Mouse (Mus musculus) CH12.LX (cell line): ENCODE data around the gene Htt. TPM values are rescaled to one million over a fixed set of nuclear protein-coding genes. Genes with fewer than 3 reads are reported as not detected.

ENCODE experiments used
- DNase-seq: peaks from one replicate; pipeline ENCODE4 v3.0.0-alpha.2; 2013; ENCODE audit errors: extremely low read depth
- H3K27ac ChIP-seq: 2 replicates; pipeline ENCODE4 v1.5.1; 2012; ENCODE audit warnings: low read depth, mild to moderate bottlenecking, control low read depth, moderate library complexity; ENCODE audit not compliant: insufficient read depth
- H3K27me3 ChIP-seq: replicated peaks from 2 replicates; pipeline ENCODE3; 2012; ENCODE audit warnings: inconsistent platforms
- H3K36me3 ChIP-seq, 2 experiments: replicated peaks in 1 of 2; 2 replicates each; pipeline versions ENCODE3 to v1.6.1; 2012; ENCODE audit warnings: inconsistent platforms in 1 of 2, low read length in 1 of 2, mild to moderate bottlenecking in 1 of 2, mixed read lengths in 1 of 2, moderate library complexity in 1 of 2; ENCODE audit not compliant: control insufficient read depth in 1 of 2, insufficient read depth in 1 of 2
- H3K4me1 ChIP-seq, 2 experiments: 2 replicates each; pipeline ENCODE4 v1.6.1; 2012; ENCODE audit warnings: inconsistent platforms in 1 of 2, moderate library complexity in 1 of 2; ENCODE audit not compliant: insufficient read depth in 2 of 2, control insufficient read depth in 1 of 2
- H3K4me2 ChIP-seq: 2 replicates; pipeline ENCODE4 v1.6.1; 2012; ENCODE audit warnings: low read depth, mild to moderate bottlenecking, control low read depth; ENCODE audit not compliant: poor library complexity, insufficient read depth, severe bottlenecking
- H3K4me3 ChIP-seq, 3 experiments: fragments of 150-350 bp in 1 of 3; sonication (generic) in 1 of 3; replicated peaks in 1 of 3; 2 replicates each; pipeline versions ENCODE3 to v1.5.1; 2011 to 2012; ENCODE audit warnings: low read depth in 2 of 3, low read length in 2 of 3, mild to moderate bottlenecking in 2 of 3, moderate library complexity in 2 of 3, control low read depth in 1 of 3, improper control_type of control experiment in 1 of 3, inconsistent platforms in 1 of 3, mixed read lengths in 1 of 3; ENCODE audit not compliant: poor library complexity in 1 of 3
- H3K79me2 ChIP-seq: replicated peaks from 2 replicates; pipeline ENCODE4 v1.6.1; 2012; ENCODE audit warnings: mild to moderate bottlenecking, moderate library complexity; ENCODE audit not compliant: control insufficient read depth, poor library complexity, insufficient read depth, severe bottlenecking; ENCODE audit errors: extremely low read depth
- H3K9ac ChIP-seq: 2 replicates; pipeline ENCODE4 v1.6.1; 2012; ENCODE audit warnings: low read depth, mild to moderate bottlenecking, control low read depth, moderate library complexity; ENCODE audit not compliant: insufficient read depth
- H3K9me3 ChIP-seq: replicated peaks from 2 replicates; pipeline ENCODE3; 2012; ENCODE audit warnings: low read length, inconsistent platforms, mixed read lengths
- BHLHE40 ChIP-seq: IDR thresholded peaks from 2 replicates; pipeline ENCODE4 v1.6.1; 2011; ENCODE audit warnings: mild to moderate bottlenecking, low read depth, low read length, improper control_type of control experiment
- CHD1 ChIP-seq: IDR thresholded peaks from 2 replicates; pipeline ENCODE4 v1.6.1; 2012; ENCODE audit warnings: low read depth, low read length, improper control_type of control experiment, inconsistent platforms
- E2F4 ChIP-seq: IDR thresholded peaks from 2 replicates; pipeline ENCODE4 v1.6.1; 2011; ENCODE audit warnings: low read depth, low read length, improper control_type of control experiment; ENCODE audit not compliant: insufficient replicate concordance
- ELF1 ChIP-seq: IDR thresholded peaks from 2 replicates; pipeline ENCODE4 v1.6.1; 2014; ENCODE audit warnings: low read depth, mild to moderate bottlenecking, inconsistent platforms, low read length, improper control_type of control experiment
- EP300 ChIP-seq: IDR thresholded peaks from 2 replicates; pipeline ENCODE4 v1.6.1; 2011; ENCODE audit warnings: low read length, improper control_type of control experiment
- HCFC1 ChIP-seq: IDR thresholded peaks from 2 replicates; pipeline ENCODE4 v1.6.1; 2012; ENCODE audit warnings: low read depth, mild to moderate bottlenecking, inconsistent platforms, low read length, improper control_type of control experiment
- KAT2A ChIP-seq: IDR thresholded peaks from 2 replicates; pipeline ENCODE4 v1.6.1; 2012; ENCODE audit warnings: low read length, improper control_type of control experiment, inconsistent platforms; ENCODE audit not compliant: insufficient replicate concordance
- MAFK ChIP-seq: IDR thresholded peaks from 2 replicates; pipeline ENCODE4 v1.6.1; 2011; ENCODE audit warnings: low read length, improper control_type of control experiment; ENCODE audit not compliant: insufficient replicate concordance
- MAX ChIP-seq: IDR thresholded peaks from 2 replicates; pipeline ENCODE4 v1.6.1; 2011; ENCODE audit warnings: low read length, improper control_type of control experiment
- MEF2A ChIP-seq: IDR thresholded peaks from 2 replicates; pipeline ENCODE4 v1.6.1; 2014; ENCODE audit warnings: low read depth, mild to moderate bottlenecking, inconsistent platforms, low read length, improper control_type of control experiment, borderline replicate concordance
- PAX5 ChIP-seq: IDR thresholded peaks from 2 replicates; pipeline ENCODE4 v1.6.1; 2012; ENCODE audit warnings: low read length, inconsistent platforms, mixed read lengths
- SIN3A ChIP-seq: IDR thresholded peaks from 2 replicates; pipeline ENCODE4 v1.6.1; 2012; ENCODE audit warnings: low read length, improper control_type of control experiment, inconsistent platforms
- TBP ChIP-seq: conservative IDR thresholded peaks from 2 replicates; pipeline ENCODE4 v1.6.1; 2011; ENCODE audit warnings: low read depth, low read length, improper control_type of control experiment
- UBTF ChIP-seq: IDR thresholded peaks from 2 replicates; pipeline ENCODE4 v1.6.1; 2012; ENCODE audit warnings: low read depth, mild to moderate bottlenecking, inconsistent platforms, low read length, improper control_type of control experiment, moderate library complexity
- USF1 ChIP-seq: IDR thresholded peaks from 2 replicates; pipeline ENCODE4 v1.6.1; 2014; ENCODE audit warnings: low read depth, mild to moderate bottlenecking, inconsistent platforms, low read length, improper control_type of control experiment
- ZMIZ1 ChIP-seq: IDR thresholded peaks from 2 replicates; pipeline ENCODE4 v1.6.1; 2012; ENCODE audit warnings: low read depth, mild to moderate bottlenecking, inconsistent platforms, low read length, improper control_type of control experiment
- ZNF384 ChIP-seq: IDR thresholded peaks from 2 replicates; pipeline ENCODE4 v1.6.1; 2012; ENCODE audit warnings: low read depth, low read length, improper control_type of control experiment, inconsistent platforms
- dilution Hi-C: fragments of 300-500 bp; cut with MboI; formaldehyde crosslinking; loops from 2 replicates; pipeline ENCODE4 v1.14.3; 2020; ENCODE audit warnings: low sequenced_read_pairs; ENCODE audit not compliant: extremely low pct_unique_long_range_greater_than_20kb, extremely low pct_ligation_motif_present
- in situ Hi-C: fragments of 300-500 bp; cut with MboI; formaldehyde crosslinking; loops from 3 replicates; pipeline ENCODE4 v1.14.3; 2019; ENCODE audit warnings: low sequenced_read_pairs, low pct_ligation_motif_present, low pct_unique_long_range_greater_than_20kb, mixed read lengths
- polyA plus RNA-seq: library from polyadenylated mRNA; unstranded; fragments of >175 nt; gene quantifications from 2 replicates; pipeline ENCODE4 v1.2.1, GENCODE M21; 2012; ENCODE audit warnings: low read depth; ENCODE audit not compliant: insufficient read length
- total RNA-seq, 2 experiments: library from RNA; depleted of rRNA; stranded (reverse); fragments of 300-350 nt in 1 of 2; fragments of >200 nt in 1 of 2; gene quantifications; 2 replicates each; pipeline ENCODE4 v1.2.3; 2012 to 2014

Gene Htt
- total and polyA plus RNA-seq, 3 experiments: 10.2 to 18.1 (median 18.1) TPM

DNA sequence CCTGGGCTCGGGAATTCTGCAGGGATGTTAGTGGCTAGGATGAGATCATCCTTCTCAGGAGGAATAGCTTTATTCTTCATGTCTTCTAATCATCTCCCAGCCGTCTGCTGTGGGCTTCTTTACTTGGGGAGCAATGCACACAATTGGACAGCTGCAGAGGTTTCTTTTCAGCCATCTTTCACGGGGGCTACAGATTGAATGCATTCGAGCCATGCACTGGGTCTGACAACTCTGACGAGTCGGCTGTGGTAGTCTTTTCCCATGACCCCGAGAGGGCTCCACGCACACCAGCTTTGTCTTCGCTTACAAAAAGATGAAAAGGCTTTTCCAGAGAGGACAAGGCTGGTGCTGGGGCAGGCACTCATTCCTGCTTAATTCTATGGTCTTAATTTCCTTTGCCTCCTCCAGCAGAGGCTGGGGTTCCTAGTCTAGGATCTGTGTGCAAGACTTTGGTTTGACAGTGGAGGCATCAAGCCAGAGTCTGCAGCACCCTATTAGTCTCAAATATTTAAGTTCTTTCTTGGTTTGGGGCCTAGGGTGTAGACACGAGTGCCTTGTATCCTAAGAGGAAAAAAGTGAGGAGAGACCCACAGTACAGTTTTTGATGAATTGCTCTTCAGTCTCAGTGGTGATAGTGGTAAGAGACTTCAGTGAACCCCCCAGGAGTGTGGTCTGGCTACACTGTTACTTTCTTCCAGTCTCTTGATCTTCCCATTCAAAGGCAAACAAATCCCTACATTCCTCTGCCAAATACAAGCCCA lies 180.3 kb downstream of the Htt start:
- Histone ChIP-seq H3K36me3 (no peaks in the 10 kb centered on the region), H3K4me1 (no peaks in the 10 kb centered on the region), H3K9me3 (no peaks in the 10 kb centered on the region), H3K79me2 (no peaks in the 10 kb centered on the region), H3K4me3 (no peak overlapping the region), H3K27ac (no peak overlapping the region), H3K4me2 (no peak overlapping the region), H3K27me3 (peaks cover 76% of the 10 kb centered on the region), H3K9ac (no peak overlapping the region)
- no peak for DNase-seq
- dilution Hi-C loops (no loop called here), in situ Hi-C loops (no loop called here)
- TF ChIP-seq PAX5: no peak
- TF ChIP-seq USF1: no peak
- no peak for TF ChIP-seq E2F4
- no peak for TF ChIP-seq UBTF
- no peak for TF ChIP-seq MEF2A
- TF ChIP-seq TBP: no peak
- no peak for TF ChIP-seq MAFK
- no peak for TF ChIP-seq CHD1
- TF ChIP-seq KAT2A: no peak
- no peak for TF ChIP-seq SIN3A
- TF ChIP-seq ZNF384: no peak
- TF ChIP-seq ELF1: no peak
- no peak for TF ChIP-seq MAX
- TF ChIP-seq EP300: no peak
- TF ChIP-seq HCFC1: no peak
- no peak for TF ChIP-seq ZMIZ1

DNA sequence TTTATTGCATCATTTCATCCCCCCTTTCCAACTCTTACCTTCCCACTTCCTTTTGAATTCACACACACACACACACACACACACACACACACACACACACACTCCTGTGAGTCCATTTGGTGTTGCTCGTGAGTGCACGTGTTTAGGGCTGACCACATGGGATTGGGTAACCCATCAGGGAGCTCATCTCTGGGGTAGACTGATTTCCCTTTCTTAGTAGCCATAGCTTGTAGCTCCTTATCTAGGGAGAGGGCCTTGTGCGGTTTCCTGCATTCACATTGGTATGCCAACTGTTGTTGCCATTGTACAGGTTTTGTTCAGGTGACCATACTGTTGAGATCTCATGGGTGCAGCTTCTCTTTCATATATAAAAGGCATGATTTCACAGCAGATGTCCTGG lies 181.9 kb downstream of the Htt start:
- Histone ChIP-seq H3K9me3 (no peaks in the 10 kb centered on the region), H3K79me2 (no peaks in the 10 kb centered on the region)
- in situ Hi-C loops: no loop called here
- 0 out of 2 replicates have a peak, but pooled peaks have one; percentile 15 for TF ChIP-seq BHLHE40
- no peak for TF ChIP-seq HCFC1
- TF ChIP-seq, all 38 proteins: peak for 1
- no peak overlapping the region for H3K4me2 ChIP-seq
- no peak overlapping the region for H3K4me3 ChIP-seq
- dilution Hi-C loops: no loop called here
- peaks cover 0 to 4% of the 10 kb centered on the region in 2 experiments; a peak in 3 of 4 replicates for H3K4me1 ChIP-seq
- H3K27ac ChIP-seq: no peak overlapping the region
- no peak overlapping the region for H3K9ac ChIP-seq
- H3K36me3 ChIP-seq: no peaks in the 10 kb centered on the region
- H3K27me3 ChIP-seq: peaks cover 79% of the 10 kb centered on the region
- no peak for DNase-seq
